Mouse (Mus musculus): Measurements from ENCODE around the gene Rab1b. TPM values are rescaled to one million over a fixed set of nuclear protein-coding genes. Genes with fewer than 3 reads are reported as not detected.
A peak's percentile ranks its signal among the peaks of the same experiment; 100 is the strongest.

The Rab1b gene
- polyA plus RNA-seq, 1 experiment: 212 TPM

- no peaks in the 10 kb centered on the region for H3K27me3 ChIP-seq (ENCODE audit: control insufficient read depth, insufficient read depth, insufficient read length)
- no peaks in the 10 kb centered on the region for H3K79me3 ChIP-seq (ENCODE audit: low read depth)
- no peaks in the 10 kb centered on the region for H3K79me2 ChIP-seq (ENCODE audit: control insufficient read depth, insufficient read depth)
- H3ac ChIP-seq (ENCODE audit: control insufficient read depth, insufficient read length, low read depth): no peak overlapping the region
- no peak overlapping the region for H3K4me3 ChIP-seq (ENCODE audit: insufficient read depth, poor library complexity, severe bottlenecking)
- no peaks in the 10 kb centered on the region for H3K36me3 ChIP-seq (ENCODE audit: control insufficient read depth, insufficient read depth)
- TF ChIP-seq MYOD1 (IDR thresholded peaks at IDR 0.05; ENCODE audit: control insufficient read depth, insufficient read length, low read depth) (no peak), USF1 (IDR thresholded peaks at IDR 0.05; ENCODE audit: low read depth) (no peak), MAX (IDR thresholded peaks at IDR 0.05) (no peak), CTCF (IDR thresholded peaks at IDR 0.05; ENCODE audit: control insufficient read depth, insufficient read depth, insufficient read length) (no peak), MYOG (IDR thresholded peaks at IDR 0.05; ENCODE audit: control insufficient read depth, extremely low read depth, insufficient read length) (no peak)
These were observed 38.2 kb downstream of the Rab1b start for GRCm38 (mm10) chr19:5068570-5069234.

DNA sequence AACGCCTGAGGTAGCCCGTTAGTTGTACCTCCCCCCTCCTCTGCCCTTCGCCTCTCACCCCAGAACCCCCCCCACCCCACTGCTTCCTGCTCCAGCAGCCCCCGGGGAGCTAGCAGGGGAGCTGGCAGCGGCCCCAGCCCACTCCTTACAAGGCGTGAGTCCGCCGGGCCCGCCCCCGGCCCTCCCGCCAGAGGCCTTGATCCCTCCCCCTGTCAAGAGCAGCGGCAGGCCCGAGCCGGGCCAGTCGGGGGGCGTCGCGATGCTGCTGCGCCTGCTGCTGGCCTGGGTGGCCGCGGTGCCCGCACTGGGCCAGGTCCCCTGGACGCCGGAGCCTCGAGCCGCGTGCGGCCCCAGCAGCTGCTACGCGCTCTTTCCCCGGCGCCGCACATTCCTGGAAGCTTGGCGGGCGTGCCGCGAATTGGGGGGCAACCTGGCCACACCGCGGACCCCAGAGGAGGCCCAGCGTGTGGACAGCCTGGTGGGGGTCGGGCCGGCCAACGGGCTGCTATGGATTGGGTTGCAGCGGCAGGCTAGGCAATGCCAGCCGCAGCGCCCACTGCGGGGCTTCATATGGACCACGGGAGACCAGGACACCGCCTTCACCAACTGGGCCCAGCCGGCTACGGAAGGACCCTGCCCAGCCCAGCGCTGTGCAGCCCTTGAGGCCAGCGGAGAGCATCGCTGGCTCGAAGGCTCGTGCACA is 38.9 kb downstream of the Rab1b start, which contains the start of gene Cd248:
Gene Cd248, plus strand, starts transcription at position 212 of the 703 bp plus-strand sequence.
- Histone ChIP-seq H3K36me3 (ENCODE audit: control insufficient read depth, insufficient read depth) (no peaks in the 10 kb centered on the region), H3K79me3 (ENCODE audit: low read depth) (no peaks in the 10 kb centered on the region), H3ac (ENCODE audit: control insufficient read depth, insufficient read length, low read depth) (peak within 1 kb of the TSS; percentile 47), H3K79me2 (ENCODE audit: control insufficient read depth, insufficient read depth) (no peaks in the 10 kb centered on the region), H3K4me3 (ENCODE audit: insufficient read depth, poor library complexity, severe bottlenecking) (no peak within 1 kb of the TSS), H3K27me3 (ENCODE audit: control insufficient read depth, insufficient read depth, insufficient read length) (no peaks in the 10 kb centered on the region)
- no peak for TF ChIP-seq MYOD1 (IDR thresholded peaks at IDR 0.05; ENCODE audit: control insufficient read depth, insufficient read length, low read depth)
- no peak for TF ChIP-seq MAX (IDR thresholded peaks at IDR 0.05)
- TF ChIP-seq MYOG (IDR thresholded peaks at IDR 0.05; ENCODE audit: control insufficient read depth, extremely low read depth, insufficient read length): no peak
- TF ChIP-seq CTCF (IDR thresholded peaks at IDR 0.05; ENCODE audit: control insufficient read depth, insufficient read depth, insufficient read length): no peak
- no peak for TF ChIP-seq CEBPB (IDR thresholded peaks at IDR 0.05; ENCODE audit: low read depth)
- no peak for TF ChIP-seq FOSL1 (IDR thresholded peaks at IDR 0.05; ENCODE audit: insufficient read depth, low read length, poor library complexity, severe bottlenecking)
- no peak for TF ChIP-seq USF1 (IDR thresholded peaks at IDR 0.05; ENCODE audit: low read depth)

DNA sequence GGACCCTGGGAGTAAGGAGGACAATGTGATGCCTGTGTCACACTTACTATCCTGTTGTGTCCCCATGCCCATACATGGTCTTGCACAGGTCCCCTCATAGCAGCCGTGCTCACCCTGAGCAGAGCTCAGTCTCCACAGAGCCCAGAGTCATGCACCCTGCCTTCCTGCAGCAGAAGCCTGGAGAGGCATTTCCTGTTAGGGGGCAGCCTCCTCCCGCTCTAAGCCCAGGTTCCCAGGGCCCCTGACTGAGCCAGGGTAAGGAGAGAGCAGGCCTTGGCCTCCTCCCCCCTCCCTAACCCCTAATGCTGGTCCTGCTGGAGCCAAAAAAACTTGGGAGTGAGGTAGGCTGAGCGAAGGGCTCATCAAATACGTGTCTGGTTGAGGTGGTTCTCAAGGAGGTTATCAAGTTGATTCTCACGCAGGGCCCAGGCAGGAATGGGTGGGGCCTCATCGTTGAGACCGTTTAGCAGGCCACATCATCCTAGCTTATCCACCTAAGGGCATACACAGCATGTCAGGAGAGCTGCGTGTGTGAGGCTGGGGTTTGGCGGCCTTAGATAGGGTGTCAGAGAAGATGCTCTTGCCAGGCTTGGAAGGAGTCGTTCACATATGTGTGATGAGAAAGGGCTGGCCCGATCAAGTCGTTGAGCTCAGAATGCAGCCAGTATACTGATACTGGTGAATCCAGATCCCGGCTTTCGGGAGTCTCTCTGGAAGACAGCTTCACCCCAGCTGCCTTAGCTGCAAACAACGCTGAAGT is 39.7 kb downstream of the Rab1b start:
- Histone ChIP-seq H3K27me3 (ENCODE audit: control insufficient read depth, insufficient read depth, insufficient read length) (no peaks in the 10 kb centered on the region), H3K79me3 (ENCODE audit: low read depth) (no peaks in the 10 kb centered on the region), H3K79me2 (ENCODE audit: control insufficient read depth, insufficient read depth) (no peaks in the 10 kb centered on the region), H3K4me3 (ENCODE audit: insufficient read depth, poor library complexity, severe bottlenecking) (no peak overlapping the region), H3K36me3 (ENCODE audit: control insufficient read depth, insufficient read depth) (no peaks in the 10 kb centered on the region), H3ac (ENCODE audit: control insufficient read depth, insufficient read length, low read depth) (no peak overlapping the region)
- TF ChIP-seq MYOD1 (IDR thresholded peaks at IDR 0.05; ENCODE audit: control insufficient read depth, insufficient read length, low read depth) (no peak), FOSL1 (IDR thresholded peaks at IDR 0.05; ENCODE audit: insufficient read depth, low read length, poor library complexity, severe bottlenecking) (no peak)

- TF ChIP-seq CEBPB (IDR thresholded peaks at IDR 0.05; ENCODE audit: low read depth) (no peak), MYOD1 (IDR thresholded peaks at IDR 0.05; ENCODE audit: control insufficient read depth, insufficient read length, low read depth) (no peak), USF1 (IDR thresholded peaks at IDR 0.05; ENCODE audit: low read depth) (no peak), MYOG (IDR thresholded peaks at IDR 0.05; ENCODE audit: control insufficient read depth, extremely low read depth, insufficient read length) (no peak), CTCF (IDR thresholded peaks at IDR 0.05; ENCODE audit: control insufficient read depth, insufficient read depth, insufficient read length) (no peak), FOSL1 (IDR thresholded peaks at IDR 0.05; ENCODE audit: insufficient read depth, low read length, poor library complexity, severe bottlenecking) (no peak), MAX (IDR thresholded peaks at IDR 0.05) (no peak)
- Histone ChIP-seq H3K79me3 (ENCODE audit: low read depth) (no peaks in the 10 kb centered on the region), H3ac (ENCODE audit: control insufficient read depth, insufficient read length, low read depth) (no peak overlapping the region), H3K4me3 (ENCODE audit: insufficient read depth, poor library complexity, severe bottlenecking) (no peak overlapping the region), H3K79me2 (ENCODE audit: control insufficient read depth, insufficient read depth) (no peaks in the 10 kb centered on the region), H3K27me3 (ENCODE audit: control insufficient read depth, insufficient read depth, insufficient read length) (no peaks in the 10 kb centered on the region), H3K36me3 (ENCODE audit: control insufficient read depth, insufficient read depth) (no peaks in the 10 kb centered on the region)
These were observed 41.8 kb downstream of the Rab1b start for GRCm38 (mm10) chr19:5065104-5065503.

DNA sequence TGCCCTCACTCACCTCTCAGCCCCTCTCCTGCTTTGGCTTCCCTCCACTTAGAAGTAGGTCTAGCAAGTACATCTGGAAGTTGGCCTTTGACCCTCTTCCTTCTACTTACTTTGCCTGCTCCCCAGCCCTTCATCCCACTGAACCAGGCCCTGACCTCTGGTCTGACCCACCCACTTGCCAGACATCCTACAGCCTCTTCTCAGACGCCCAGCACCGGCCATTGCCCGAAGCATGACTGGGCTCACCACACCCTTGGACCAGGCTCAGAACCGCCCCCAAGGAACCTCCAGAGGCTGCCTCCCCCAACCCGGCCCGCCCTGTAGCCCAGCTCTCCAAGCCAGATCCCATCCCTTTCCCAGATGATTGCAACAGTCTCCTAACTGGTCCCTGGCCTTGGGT is 44.4 kb downstream of the Rab1b start:
- H3K4me3 ChIP-seq (ENCODE audit: insufficient read depth, poor library complexity, severe bottlenecking): no peak overlapping the region
- H3K36me3 ChIP-seq (ENCODE audit: control insufficient read depth, insufficient read depth): no peaks in the 10 kb centered on the region
- no peaks in the 10 kb centered on the region for H3K27me3 ChIP-seq (ENCODE audit: control insufficient read depth, insufficient read depth, insufficient read length)
- no peaks in the 10 kb centered on the region for H3K79me2 ChIP-seq (ENCODE audit: control insufficient read depth, insufficient read depth)
- H3ac ChIP-seq (ENCODE audit: control insufficient read depth, insufficient read length, low read depth): no peak overlapping the region
- TF ChIP-seq MYOD1 (IDR thresholded peaks at IDR 0.05; ENCODE audit: control insufficient read depth, insufficient read length, low read depth) (no peak), USF1 (IDR thresholded peaks at IDR 0.05; ENCODE audit: low read depth) (no peak), FOSL1 (IDR thresholded peaks at IDR 0.05; ENCODE audit: insufficient read depth, low read length, poor library complexity, severe bottlenecking) (no peak), MYOG (IDR thresholded peaks at IDR 0.05; ENCODE audit: control insufficient read depth, extremely low read depth, insufficient read length) (no peak), MAX (IDR thresholded peaks at IDR 0.05) (no peak), CEBPB (IDR thresholded peaks at IDR 0.05; ENCODE audit: low read depth) (no peak), CTCF (IDR thresholded peaks at IDR 0.05; ENCODE audit: control insufficient read depth, insufficient read depth, insufficient read length) (no peak)
- no peaks in the 10 kb centered on the region for H3K79me3 ChIP-seq (ENCODE audit: low read depth)
